Mouse (Mus musculus): ENCODE measurements around the gene Tra2a.

DNA sequence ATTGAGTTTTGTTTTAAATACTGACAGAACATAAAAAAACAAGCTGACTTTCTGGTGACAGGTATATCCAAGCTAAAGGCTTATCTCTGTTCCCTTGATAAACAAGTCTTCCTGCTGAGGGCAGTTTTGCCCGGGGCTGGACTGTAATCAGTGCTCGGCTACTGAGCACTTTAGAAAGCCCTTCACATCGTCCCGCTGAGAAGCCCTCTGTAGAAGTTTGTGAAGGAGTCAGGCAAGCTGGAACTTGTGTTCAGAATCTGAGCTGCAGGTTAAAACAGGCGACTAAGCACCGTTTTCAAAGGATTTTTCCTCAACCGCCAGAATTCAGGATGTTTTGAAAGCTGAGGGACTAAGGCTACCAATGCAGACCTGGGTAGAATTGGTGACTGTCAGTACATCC, 41.9 kb downstream of the Tra2a start:
- no peak for TF ChIP-seq EP300 (IDR thresholded peaks at IDR 0.05; ENCODE audit: low read depth in 1 of 2, low read length in 2 of 2)
- no peak for TF ChIP-seq POLR2A (IDR thresholded peaks at IDR 0.05; ENCODE audit: control insufficient read depth in 1 of 2, insufficient read depth in 1 of 2, low read depth in 1 of 2, low read length in 2 of 2, poor library complexity in 1 of 2)
- TF ChIP-seq TAL1 (IDR thresholded peaks at IDR 0.05; ENCODE audit: low read length), result no peak
- TF ChIP-seq GATA1 (IDR thresholded peaks at IDR 0.05; ENCODE audit: low read depth, low read length), result no peak
- TF ChIP-seq TBP (IDR thresholded peaks at IDR 0.05; ENCODE audit: low read depth, low read length), result no peak
- TF ChIP-seq USF2 (IDR thresholded peaks at IDR 0.05; ENCODE audit: borderline replicate concordance in 1 of 2, insufficient read depth in 1 of 2, low read depth in 1 of 2, low read length in 2 of 2), result no peak
- TF ChIP-seq POLR2AphosphoS5 (IDR thresholded peaks at IDR 0.05; ENCODE audit: borderline replicate concordance, low read depth, low read length), result no peak
- TF ChIP-seq GABPA (IDR thresholded peaks at IDR 0.05; ENCODE audit: low read depth, low read length), result no peak
- TF ChIP-seq CTCF (IDR thresholded peaks at IDR 0.05 in 2 of 3, conservative IDR thresholded peaks at IDR 0.05 in 1 of 3; ENCODE audit: control insufficient read depth in 1 of 3, insufficient read depth in 1 of 3, low read depth in 2 of 3, low read length in 3 of 3, poor library complexity in 1 of 3, severe bottlenecking in 1 of 3), result no peak
- no peak for TF ChIP-seq JUND (IDR thresholded peaks at IDR 0.05; ENCODE audit: low read depth, low read length)
- no peak for TF ChIP-seq CHD2 (IDR thresholded peaks at IDR 0.05; ENCODE audit: low read length)
- TF ChIP-seq MEF2A (IDR thresholded peaks at IDR 0.05; ENCODE audit: extremely low read depth, insufficient replicate concordance, low read depth, low read length, poor library complexity, severe bottlenecking), result no peak
- no peak for TF ChIP-seq NELFE (IDR thresholded peaks at IDR 0.05; ENCODE audit: low read depth, low read length)
- TF ChIP-seq NRF1 (IDR thresholded peaks at IDR 0.05; ENCODE audit: insufficient read depth, low read depth, low read length, poor library complexity, severe bottlenecking), result no peak
